Mouse (Mus musculus) embryonic facial prominence, embryonic 14.5 days (tissue): ENCODE measurements around the gene Adss. TPM values are rescaled to one million over a fixed set of nuclear protein-coding genes. Genes with fewer than 3 reads are reported as not detected.

Experiments
- ATAC-seq: fragments of 200-750 bp; cut with Nextera tagmentation; 2 replicates; pipeline ENCODE4 v1.8.0; 2017; ENCODE audit warnings: low read depth, moderate number of reproducible peaks, moderate TSS enrichment
- DNase-seq: peaks from one replicate; pipeline ENCODE4 v3.0.0-alpha.2; 2015; ENCODE audit warnings: low spot score
- H3K27ac ChIP-seq: fragments of 300-500 bp; sonication (generic); replicated peaks from 2 replicates; pipeline ENCODE4 v1.5.1; 2014; ENCODE audit warnings: low read depth, mild to moderate bottlenecking, low read length, moderate library complexity
- H3K27me3 ChIP-seq: fragments of 300-500 bp; sonication (generic); replicated peaks from 2 replicates; pipeline ENCODE4 v1.6.1; 2014; ENCODE audit warnings: low read length; ENCODE audit not compliant: control insufficient read depth, insufficient read depth
- H3K36me3 ChIP-seq: fragments of 300-500 bp; sonication (generic); 2 replicates; pipeline ENCODE4 v1.6.1; 2014; ENCODE audit warnings: low read length, mixed read lengths; ENCODE audit not compliant: control insufficient read depth, insufficient read depth
- H3K4me1 ChIP-seq: fragments of 300-500 bp; sonication (generic); 2 replicates; pipeline ENCODE4 v1.6.1; 2014; ENCODE audit warnings: antibody characterized with exemption, low read length; ENCODE audit not compliant: control insufficient read depth, insufficient read depth
- H3K4me2 ChIP-seq: fragments of 300-500 bp; sonication (generic); 2 replicates; pipeline ENCODE4 v1.6.1; 2014; ENCODE audit warnings: low read depth, mild to moderate bottlenecking, low read length, moderate library complexity, mixed read lengths
- H3K4me3 ChIP-seq: fragments of 300-500 bp; sonication (generic); 2 replicates; pipeline ENCODE4 v1.5.1; 2014; ENCODE audit warnings: low read depth, mild to moderate bottlenecking, low read length
- H3K9ac ChIP-seq: fragments of 300-500 bp; sonication (generic); 2 replicates; pipeline ENCODE4 v1.6.1; 2014; ENCODE audit warnings: low read depth, mild to moderate bottlenecking, low read length, moderate library complexity, mixed read lengths
- H3K9me3 ChIP-seq: fragments of 300-500 bp; sonication (generic); 2 replicates; pipeline ENCODE4 v1.6.1; 2016; ENCODE audit warnings: low read length; ENCODE audit not compliant: control insufficient read depth
- WGBS: fragments of 180-500 bp; shearing (Covaris S2); extraction: QIAGEN DNeasy Blood & Tissue Kit; methylation state at CpG from one replicate; pipeline ENCODE4 v1.1.7; 2014; 5-methylcytosine and 5-hydroxymethylcytosine counted together
- polyA plus RNA-seq: library from polyadenylated mRNA; unstranded; fragments of >200 nt; fragmentation: Nextera tagmentation; extraction: Ambion mirVana; gene quantifications from 2 replicates; pipeline ENCODE4 v1.2.1, GENCODE M21; 2014

The Adss gene
- polyA plus RNA-seq, 1 experiment from 2014 or later = 48.4 TPM

- DNase-seq (no peak), ATAC-seq (no peak)
- H3K9ac ChIP-seq = no peak overlapping the region
- H3K9me3 ChIP-seq = no peaks in the 10 kb centered on the region
- H3K4me1 ChIP-seq = no peaks in the 10 kb centered on the region
- H3K36me3 ChIP-seq = no peaks in the 10 kb centered on the region
- H3K4me3 ChIP-seq = no peak overlapping the region
- H3K27ac ChIP-seq = no peak overlapping the region
- no peaks in the 10 kb centered on the region for H3K27me3 ChIP-seq
- WGBS = 79% methylated on average over 1 of the region's 1 CpGs
- no peak overlapping the region for H3K4me2 ChIP-seq
These were observed 55.6 kb downstream of the Adss start for GRCm38 (mm10) chr1:177740707-177741106.

- Histone ChIP-seq H3K4me3 (no peak overlapping the region), H3K36me3 (no peaks in the 10 kb centered on the region), H3K27me3 (no peaks in the 10 kb centered on the region), H3K4me1 (no peaks in the 10 kb centered on the region), H3K27ac (no peak overlapping the region), H3K9me3 (no peaks in the 10 kb centered on the region), H3K9ac (no peak overlapping the region), H3K4me2 (no peak overlapping the region)
- DNase-seq (no peak), ATAC-seq (no peak)
- WGBS = 43% methylated on average over 6 of the region's 6 CpGs
These were observed 58.7 kb downstream of the Adss start for GRCm38 (mm10) chr1:177737505-177738105.

- WGBS = 82% methylated on average over 3 of the region's 3 CpGs
- DNase-seq (no peak), ATAC-seq (no peak)
- no peak overlapping the region for H3K27ac ChIP-seq
- no peak overlapping the region for H3K9ac ChIP-seq
- no peak overlapping the region for H3K4me3 ChIP-seq
- peaks cover 8% of the 10 kb centered on the region; the same call in 1 of the 2 replicates for H3K9me3 ChIP-seq
- H3K36me3 ChIP-seq = no peaks in the 10 kb centered on the region
- H3K27me3 ChIP-seq = no peaks in the 10 kb centered on the region
- H3K4me1 ChIP-seq = no peaks in the 10 kb centered on the region
- no peak overlapping the region for H3K4me2 ChIP-seq
These were observed 64.3 kb downstream of the Adss start for GRCm38 (mm10) chr1:177731973-177732372.

- no peak within 1 kb of the TSS for H3K9ac ChIP-seq
- 0 out of 2 replicates have a peak within 1 kb of the TSS, but pooled peaks have one; percentile 5 for H3K27ac ChIP-seq
- DNase-seq = peak; percentile 65
- H3K36me3 ChIP-seq = no peaks in the 10 kb centered on the region
- H3K27me3 ChIP-seq = no peaks in the 10 kb centered on the region
- ATAC-seq = peak; percentile 88
- H3K4me3 ChIP-seq = no peak within 1 kb of the TSS
- WGBS = 59% methylated on average over 11 of the region's 11 CpGs
- H3K4me2 ChIP-seq = no peak within 1 kb of the TSS
- H3K4me1 ChIP-seq = no peaks in the 10 kb centered on the region
- peaks cover 8% of the 10 kb centered on the region; the same call in 1 of the 2 replicates for H3K9me3 ChIP-seq
These were observed 67.0 kb downstream of the Adss start, which contains the start of gene 1700016C15Rik for GRCm38 (mm10) chr1:177729043-177730024. 1700016C15Rik (plus strand) TSS chr1:177729814.

GRCm38 (mm10) chr1:177727883-177728525, 68.3 kb downstream of the Adss start:
- H3K27ac ChIP-seq = no peak overlapping the region
- no peak for ATAC-seq
- no peak for DNase-seq

GRCm38 (mm10) chr1:177726870-177727269, 69.4 kb downstream of the Adss start:
- Histone ChIP-seq H3K36me3 (no peaks in the 10 kb centered on the region), H3K4me2 (no peak overlapping the region), H3K4me3 (no peak overlapping the region), H3K4me1 (no peaks in the 10 kb centered on the region), H3K27me3 (no peaks in the 10 kb centered on the region), H3K9me3 (peaks cover 8% of the 10 kb centered on the region; the same call in 1 of the 2 replicates), H3K27ac (no peak overlapping the region), H3K9ac (no peak overlapping the region)
- DNase-seq (no peak), ATAC-seq (no peak)
- 59% methylated on average over 5 of the region's 5 CpGs for WGBS

More at GRCm38 (mm10) chr1:177727883-177728525, 68.3 kb downstream of the Adss start:
- Histone ChIP-seq H3K9ac (no peak overlapping the region), H3K4me3 (no peak overlapping the region), H3K36me3 (no peaks in the 10 kb centered on the region), H3K4me1 (no peaks in the 10 kb centered on the region), H3K4me2 (no peak overlapping the region), H3K27me3 (no peaks in the 10 kb centered on the region), H3K9me3 (peaks cover 8% of the 10 kb centered on the region; the same call in 1 of the 2 replicates)
- WGBS = 89% methylated on average over 3 of the region's 3 CpGs

- Histone ChIP-seq H3K36me3 (no peaks in the 10 kb centered on the region), H3K27ac (no peak overlapping the region), H3K9ac (no peak overlapping the region), H3K4me3 (no peak overlapping the region), H3K9me3 (no peaks in the 10 kb centered on the region), H3K27me3 (no peaks in the 10 kb centered on the region), H3K4me1 (no peaks in the 10 kb centered on the region), H3K4me2 (no peak overlapping the region)
- ATAC-seq (no peak), DNase-seq (no peak)
- 56% methylated on average over 4 of the region's 4 CpGs for WGBS
These were observed 72.5 kb downstream of the Adss start for GRCm38 (mm10) chr1:177723786-177724185.

- ATAC-seq (peak; percentile 53; the same call in 1 of the 2 replicates), DNase-seq (peak; percentile 22)
- no peaks in the 10 kb centered on the region for H3K27me3 ChIP-seq
- H3K4me3 ChIP-seq = no peak overlapping the region
- no peak overlapping the region for H3K9ac ChIP-seq
- 59% methylated on average over 3 of the region's 3 CpGs for WGBS
- no peaks in the 10 kb centered on the region for H3K9me3 ChIP-seq
- H3K4me2 ChIP-seq = no peak overlapping the region
- no peaks in the 10 kb centered on the region for H3K36me3 ChIP-seq
- no peak overlapping the region for H3K27ac ChIP-seq
- no peaks in the 10 kb centered on the region for H3K4me1 ChIP-seq
These were observed 77.3 kb downstream of the Adss start for GRCm38 (mm10) chr1:177719029-177719427.
